Comparison of ENCODE assay signal across 8 mouse cellular contexts in the genomic region with DNA sequence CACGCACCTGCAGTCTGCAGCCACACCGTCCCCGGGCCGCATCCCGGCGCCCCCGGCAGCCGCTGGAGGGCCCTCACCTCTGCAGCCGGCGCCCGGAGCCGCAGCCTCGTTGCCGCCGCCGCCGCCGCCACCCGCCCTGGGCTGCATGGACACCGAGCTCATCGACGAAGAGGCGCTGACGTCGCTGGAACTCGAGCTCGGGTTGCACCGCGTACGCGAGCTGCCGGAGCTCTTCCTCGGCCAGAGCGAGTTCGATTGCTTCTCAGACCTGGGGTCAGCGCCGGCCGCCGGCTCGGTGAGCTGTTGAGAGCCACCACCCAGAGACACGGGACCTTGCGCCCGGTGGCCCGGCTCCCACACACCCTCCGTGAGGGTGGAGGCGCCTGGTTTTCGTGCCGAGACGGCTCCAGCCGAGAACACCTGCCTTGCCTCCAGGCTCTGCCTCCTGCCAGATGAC. TPM values are rescaled to one million over a fixed set of nuclear protein-coding genes. Genes with fewer than 3 reads are reported as not detected.
A peak's percentile ranks its signal among the peaks of the same experiment; 100 is the strongest.
DNase-seq lines count a peak whose midpoint lies in the region; ATAC-seq and TF ChIP-seq lines count a peak whose summit lies in the region.

No protein-coding gene starts in this region.

- H3K4me1 ChIP-seq in intestine, postnatal 0 days (replicated peaks; ENCODE audit: control insufficient read depth, insufficient read depth, low read length), result 0 out of 2 replicates have a peak, but pooled peaks cover 5% of the 10 kb centered on the region
- H3K4me1 ChIP-seq in liver, embryonic 12.5 days, result peaks cover 82% of the 10 kb centered on the region

- no peak for TF ChIP-seq CTCF in intestine, postnatal 0 days (IDR thresholded peaks at IDR 0.05; ENCODE audit: low read depth)

- H3K4me3 ChIP-seq in intestine, postnatal 0 days (ENCODE audit: low read depth, low read length), result peak overlapping the region; percentile 63
- H3K4me3 ChIP-seq in liver, embryonic 12.5 days, result peak overlapping the region; percentile 94

- no peaks in the 10 kb centered on the region for H3K9me3 ChIP-seq in intestine, postnatal 0 days (ENCODE audit: control insufficient read depth)
- 0 out of 2 replicates have a peak, but pooled peaks cover 4% of the 10 kb centered on the region for H3K9me3 ChIP-seq in liver, embryonic 12.5 days (replicated peaks)

- H3K9ac ChIP-seq in intestine, postnatal 0 days (ENCODE audit: low read depth, low read length), result peak overlapping the region; percentile 60
- H3K9ac ChIP-seq in liver, embryonic 12.5 days, result peak overlapping the region; percentile 98

- peak; percentile 37 to 57 for DNase-seq in layer of hippocampus, postnatal 10 days (ENCODE audit: low spot score in 2 of 2)
- DNase-seq in layer of hippocampus, adult 11-12 months (ENCODE audit: low spot score), result no peak
- DNase-seq in embryo, embryonic 9.5 days (ENCODE audit: extremely low spot score), result peak; percentile 67
- peak; percentile 94 for DNase-seq in heart, adult 11 months
- DNase-seq in spleen, postnatal 36 days (ENCODE audit: low spot score in 2 of 2), result peak; percentile 26 to 33

- no peak overlapping the region for H3K27ac ChIP-seq in intestine, postnatal 0 days (ENCODE audit: low read depth, low read length)
- peak overlapping the region; percentile 96 for H3K27ac ChIP-seq in liver, embryonic 12.5 days

- peak overlapping the region; percentile 100 for H3K4me2 ChIP-seq in intestine, postnatal 0 days (replicated peaks; ENCODE audit: low read depth)
- H3K4me2 ChIP-seq in liver, embryonic 12.5 days, result peak overlapping the region; percentile 86

- H3K36me3 ChIP-seq in intestine, postnatal 0 days (ENCODE audit: control insufficient read depth, insufficient read depth), result no peaks in the 10 kb centered on the region
- H3K36me3 ChIP-seq in liver, embryonic 12.5 days, result peaks cover 15% of the 10 kb centered on the region; the same call in 1 of the 2 replicates

- H3K27me3 ChIP-seq in intestine, postnatal 0 days (replicated peaks; ENCODE audit: control insufficient read depth, insufficient read depth, low read length), result no peaks in the 10 kb centered on the region
- H3K27me3 ChIP-seq in liver, embryonic 12.5 days (replicated peaks), result no peaks in the 10 kb centered on the region

- under 1% methylated on average over 50 of the region's 50 CpGs for WGBS in intestine, postnatal 0 days
- 1% methylated on average over 50 of the region's 50 CpGs for WGBS in liver, embryonic 12.5 days (ENCODE audit: insufficient replicate concordance)

- ATAC-seq in intestine, postnatal 0 days, result peak; percentile 50
- peak; percentile 7; the same call in 1 of the 2 replicates for ATAC-seq in liver, embryonic 12.5 days
- 0 out of 2 replicates have a peak, but pooled peaks have one; percentile 1 for ATAC-seq in monocyte, adult 5-6 weeks (replicated peaks; ENCODE audit: insufficient number of reproducible peaks, low FRiP score, low TSS enrichment, poor library complexity, severe bottlenecking)

RNA-seq across cellular contexts. Expression of gene Cited4, which starts 0.7 kb away (rescaled TPM):
- 1 to 10 TPM; 3.5 to 4.5 TPM for total RNA-seq in layer of hippocampus, postnatal 10 days (2021)
- 1.7 and 2.1 TPM in 2 replicates for polyA plus RNA-seq in intestine, postnatal 0 days (2015; fragmentation: Nextera tagmentation; extraction: Ambion mirVana)
- polyA plus RNA-seq in liver, embryonic 12.5 days (2016; fragmentation: Nextera tagmentation; extraction: Ambion mirVana), result 286 and 295 TPM in 2 replicates
- total RNA-seq in monocyte, adult 5-6 weeks (2017), result 2.3 to 15.8 TPM (median 14.1 TPM) in 3 replicates
